Mouse (Mus musculus): ENCODE measurements around the gene Bloc1s6.
A peak's percentile ranks its signal among the peaks of the same experiment; 100 is the strongest.

Gene Bloc1s6

DNA sequence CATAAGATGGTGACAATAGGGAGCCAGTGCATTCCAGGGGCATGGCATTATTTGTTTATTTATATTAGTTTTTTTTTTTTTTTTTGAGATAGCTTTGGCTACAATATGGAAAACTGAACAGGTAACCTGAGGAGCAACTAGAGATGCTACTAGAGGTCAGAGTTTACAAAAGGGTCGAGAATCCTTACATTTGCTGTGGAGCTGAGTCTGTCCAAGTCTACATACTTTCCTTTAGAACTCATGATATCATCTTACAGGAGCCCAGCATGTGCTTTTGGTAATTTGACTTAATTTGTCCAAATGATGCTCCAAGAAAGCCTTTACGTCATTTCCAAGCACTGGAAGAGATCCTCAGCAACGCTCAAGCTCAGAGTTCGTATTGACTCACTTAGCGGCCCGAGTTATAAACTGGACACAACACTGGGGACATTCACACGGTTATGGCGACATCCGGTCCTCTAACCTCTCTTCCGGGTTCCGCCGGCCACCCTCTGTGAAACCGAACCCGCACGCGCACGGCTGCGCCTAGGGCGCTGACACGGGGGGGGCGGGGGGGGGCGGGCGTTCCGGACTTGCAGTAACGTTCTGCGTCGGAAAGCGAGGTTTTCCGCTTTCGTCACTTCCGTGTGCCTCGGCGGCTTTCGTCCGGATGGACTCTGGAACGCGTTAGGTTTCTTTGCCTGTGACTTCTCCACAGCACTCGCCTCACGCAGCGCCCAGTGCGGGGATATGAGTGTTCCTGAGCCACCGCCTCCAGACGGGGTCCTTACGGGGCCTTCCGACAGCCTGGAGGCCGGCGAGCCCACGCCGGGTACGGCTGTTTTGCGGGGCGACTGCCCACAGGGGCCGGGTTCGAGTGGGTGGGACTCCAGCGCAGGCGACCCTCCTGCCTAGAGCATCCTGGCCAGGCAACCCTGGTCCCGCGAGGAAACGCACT is at the start of gene Bloc1s6:
Gene Bloc1s6 (plus strand): TSS at position 610 of the 937 bp plus-strand sequence.
- DNase-seq (ENCODE audit: low spot score), result peak; percentile 90

- no peak for DNase-seq (ENCODE audit: low spot score)
Observed at GRCm38 (mm10) chr2:122697526-122697925, 40.8 kb upstream of the Bloc1s6 start.

DNA sequence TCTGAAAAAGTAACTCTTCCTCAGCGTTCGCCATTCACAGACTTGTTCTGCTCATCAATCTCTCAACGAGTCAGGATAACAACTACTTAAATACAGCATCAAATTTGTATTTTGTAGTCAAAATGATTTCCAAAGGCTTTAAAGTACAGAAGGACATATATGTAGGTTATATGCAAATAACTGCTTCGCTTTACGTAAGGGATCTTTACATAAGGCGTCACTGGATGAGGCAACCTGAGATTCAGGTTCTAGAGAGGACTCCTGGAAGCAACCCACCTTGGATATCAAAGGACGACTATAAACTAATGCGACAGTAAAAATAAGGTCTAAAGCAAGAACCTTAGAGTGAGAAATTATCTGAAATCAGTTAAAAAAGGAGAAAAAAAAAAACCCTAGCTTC is 37.3 kb upstream of the Bloc1s6 start:
- DNase-seq (ENCODE audit: low spot score), result no peak

DNA sequence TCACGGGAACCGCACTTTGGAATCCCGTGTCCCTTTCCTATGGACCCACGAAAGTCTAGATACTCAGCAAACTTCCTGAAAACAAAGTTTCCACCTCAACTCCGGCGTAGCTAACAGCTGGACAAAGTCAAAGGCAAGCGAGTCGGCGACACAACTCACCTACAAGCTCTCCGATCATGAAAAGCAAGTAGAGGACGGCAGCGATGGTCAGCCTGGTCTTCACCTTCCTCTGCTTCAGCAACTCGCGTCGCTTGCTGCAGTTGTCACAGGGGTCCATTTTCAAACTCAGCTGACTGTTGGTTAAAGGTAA is 36.5 kb upstream of the Bloc1s6 start:
- no peak for DNase-seq (ENCODE audit: low spot score)

DNA sequence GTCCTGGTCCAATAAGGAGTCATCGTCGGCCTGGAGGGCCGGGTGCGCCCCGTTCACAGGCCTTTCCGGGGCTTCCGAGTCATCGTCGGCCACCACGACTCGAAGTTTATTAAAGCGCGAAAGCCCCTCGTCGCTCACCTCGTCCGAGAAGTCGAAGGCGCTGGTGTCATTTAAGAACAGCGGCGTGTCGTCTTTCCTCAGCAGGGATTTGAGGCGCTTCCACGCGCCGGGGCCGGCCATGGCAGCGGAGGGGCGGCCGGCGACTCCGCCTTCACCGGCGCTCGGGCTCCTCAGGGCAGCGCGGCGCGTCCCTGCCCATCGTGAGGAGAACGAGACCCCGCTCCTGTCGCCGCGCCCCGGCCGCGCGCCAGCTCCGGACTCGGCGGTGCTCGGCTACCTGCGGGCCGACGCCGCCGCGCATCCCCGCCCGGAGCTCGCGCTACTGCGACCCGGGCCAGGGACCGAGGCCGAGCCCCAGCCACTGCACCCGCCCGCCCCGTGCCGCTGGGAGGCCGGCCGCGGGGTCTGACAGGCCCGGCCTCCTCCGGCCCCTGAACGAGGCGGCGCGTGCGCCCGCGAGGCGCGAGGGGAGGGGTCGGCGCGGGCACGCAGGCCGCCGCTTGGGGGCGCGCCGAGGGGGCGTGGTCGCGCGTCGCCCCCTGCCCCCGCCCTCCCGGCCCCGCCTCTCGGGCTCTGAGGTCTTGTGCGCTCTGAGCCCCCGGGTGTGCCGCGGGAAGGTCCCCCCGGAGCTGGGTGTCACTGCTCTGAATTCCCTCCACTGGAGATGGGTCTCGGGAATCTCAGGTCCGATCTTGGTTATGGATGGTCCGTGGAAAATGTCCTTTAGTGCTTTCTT is 35.9 kb upstream of the Bloc1s6 start, which contains the start of gene Slc30a4:
Gene Slc30a4 (minus strand): TSS at position 483 of the 856 bp plus-strand sequence.
- DNase-seq (ENCODE audit: low spot score), result peak; percentile 75

DNA sequence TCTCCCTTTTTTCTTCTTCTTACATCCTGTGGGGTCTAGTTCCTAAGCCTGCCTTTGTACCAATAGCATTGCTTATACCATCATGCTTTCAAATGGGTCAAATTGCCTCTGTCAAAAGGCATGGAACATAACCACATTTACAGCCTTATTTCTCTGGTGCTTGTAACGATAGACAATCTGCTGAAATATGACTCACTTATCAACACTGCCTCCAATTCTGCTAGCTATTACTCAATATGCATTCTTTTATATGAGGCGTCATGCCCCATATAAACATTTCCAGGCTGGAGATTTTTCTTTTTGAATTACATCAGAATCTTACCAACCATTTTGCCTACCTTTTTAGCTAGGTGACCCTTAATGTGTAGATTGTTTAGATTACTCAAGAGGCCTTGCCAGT is 33.7 kb upstream of the Bloc1s6 start:
- no peak for DNase-seq (ENCODE audit: low spot score)

DNA sequence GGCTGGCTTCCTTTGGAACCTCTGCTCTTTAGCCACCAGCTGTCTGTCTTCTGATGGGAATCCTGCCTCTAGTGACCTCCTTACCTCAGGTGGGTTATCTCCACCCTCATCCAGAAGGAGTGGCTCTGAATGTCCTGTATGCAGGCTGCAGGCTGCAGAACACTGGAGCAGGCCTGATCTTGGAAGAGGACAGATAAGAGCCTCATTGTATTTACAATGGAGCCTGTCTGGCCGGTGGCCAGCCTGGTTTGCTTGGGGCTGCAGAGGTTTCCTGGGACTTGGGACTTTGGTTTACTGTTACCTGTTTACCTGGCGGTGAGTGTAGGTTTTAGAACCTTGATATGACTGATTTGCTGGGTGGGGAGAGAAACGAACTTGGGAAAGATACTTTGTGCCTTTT is 30.2 kb upstream of the Bloc1s6 start:
- DNase-seq (ENCODE audit: low spot score), result peak; percentile 64

DNA sequence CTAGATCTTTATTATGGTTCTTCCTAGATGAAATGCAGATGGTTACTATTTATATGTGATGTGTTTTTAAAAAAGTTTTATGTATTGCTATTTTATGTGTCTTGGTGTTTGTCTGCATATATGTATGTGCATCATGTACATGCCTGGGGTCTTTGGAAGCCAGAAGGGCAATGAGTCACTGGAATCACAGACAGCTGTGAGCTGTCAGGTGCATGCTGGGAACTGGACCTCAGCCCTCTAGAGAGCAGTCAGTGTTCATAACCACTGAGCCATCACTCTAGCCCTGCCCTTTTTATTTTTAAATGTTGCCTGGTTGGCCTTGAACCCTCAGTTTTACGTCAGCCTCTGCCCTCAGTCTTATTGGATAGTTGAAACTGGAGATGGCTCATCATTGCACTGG is 29.1 kb upstream of the Bloc1s6 start:
- no peak for DNase-seq (ENCODE audit: low spot score)

- DNase-seq (ENCODE audit: low spot score), result no peak
Observed at GRCm38 (mm10) chr2:122711911-122712310, 26.4 kb upstream of the Bloc1s6 start.

- no peak for DNase-seq (ENCODE audit: low spot score)
Observed at GRCm38 (mm10) chr2:122712848-122713247, 25.5 kb upstream of the Bloc1s6 start.

GRCm38 (mm10) chr2:122715148-122715692 is 23.1 kb upstream of the Bloc1s6 start:
- no peak for DNase-seq (ENCODE audit: low spot score)

GRCm38 (mm10) chr2:122716301-122716842 is 21.9 kb upstream of the Bloc1s6 start:
- no peak for DNase-seq (ENCODE audit: low spot score)

DNA sequence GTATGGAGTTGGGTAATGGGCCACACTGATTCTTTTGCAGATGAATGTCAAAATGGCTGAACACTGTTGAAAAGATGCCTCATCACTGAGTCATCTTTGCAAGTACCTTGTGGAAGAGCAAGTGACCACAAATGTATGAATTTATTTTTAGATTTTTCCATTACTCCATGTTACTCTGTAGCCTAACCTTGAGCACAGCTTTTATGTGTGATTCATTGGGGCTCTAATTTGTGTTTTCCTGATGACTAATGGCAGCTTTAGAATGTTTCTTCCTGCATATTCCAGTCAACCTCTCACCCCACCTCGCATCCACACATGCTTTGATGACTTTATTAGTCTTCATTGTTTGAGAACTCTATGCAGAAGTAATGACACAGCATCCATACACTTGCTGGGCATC is 19.1 kb upstream of the Bloc1s6 start:
- DNase-seq (ENCODE audit: low spot score), result no peak

DNA sequence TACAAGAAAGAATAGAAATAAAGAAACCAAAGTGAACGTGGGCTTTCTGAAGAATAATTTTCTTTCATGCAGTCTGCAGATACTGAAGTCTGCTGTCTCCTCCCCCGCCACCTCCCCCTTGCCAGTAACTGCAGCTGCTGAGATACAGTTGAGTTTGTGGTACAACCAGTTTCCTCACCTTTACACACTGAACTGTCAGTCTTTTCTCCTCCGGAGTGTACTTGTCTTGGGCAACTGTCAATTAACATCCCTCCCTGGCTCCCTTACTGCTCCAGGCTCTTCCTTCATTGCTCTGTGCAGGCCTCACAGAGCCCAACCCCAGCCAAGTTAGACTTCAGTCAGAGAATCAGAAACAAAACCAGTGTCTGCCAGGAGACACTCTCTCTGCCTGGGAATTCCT is 17.7 kb upstream of the Bloc1s6 start:
- DNase-seq (ENCODE audit: low spot score), result no peak

DNA sequence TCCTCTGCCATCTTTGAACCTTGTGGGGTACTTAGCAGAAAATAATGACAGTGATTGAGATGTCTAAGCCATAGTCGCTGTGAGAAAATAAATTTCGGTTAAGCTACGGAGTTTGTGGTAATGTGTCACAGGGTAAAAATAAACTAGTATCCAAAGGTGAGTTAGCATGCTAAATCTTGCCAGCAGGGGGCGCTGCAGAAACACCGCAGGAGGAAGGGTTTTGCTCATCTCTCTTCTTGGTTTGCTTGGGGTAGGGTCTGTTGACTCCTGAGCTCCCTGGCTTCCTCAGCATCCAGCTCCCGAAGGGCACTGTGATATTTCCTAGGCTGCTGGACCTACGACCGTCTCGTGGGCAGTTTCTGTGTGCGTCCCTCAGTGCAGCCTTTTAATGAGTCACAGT is 12.7 kb upstream of the Bloc1s6 start:
- DNase-seq (ENCODE audit: low spot score), result peak; percentile 39

DNA sequence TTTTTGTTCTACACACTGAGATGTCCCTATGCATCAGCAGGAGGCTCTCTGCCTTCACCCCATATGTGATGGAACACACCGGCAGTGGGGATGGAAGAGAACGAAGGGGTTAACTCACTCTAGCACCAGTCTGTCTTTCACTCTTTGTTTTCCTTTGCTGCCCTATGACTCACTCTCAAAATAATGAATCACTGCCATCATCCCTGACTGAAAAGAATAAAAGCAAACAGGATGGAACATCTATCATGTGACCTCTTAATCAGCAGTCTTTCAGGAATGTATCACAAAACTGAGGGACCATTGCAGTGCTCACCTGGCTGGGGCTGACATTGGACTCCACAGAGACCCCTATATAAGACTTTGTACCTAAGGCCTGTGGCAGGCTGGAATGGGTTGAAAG is 6.8 kb upstream of the Bloc1s6 start:
- DNase-seq (ENCODE audit: low spot score), result peak; percentile 12

DNA sequence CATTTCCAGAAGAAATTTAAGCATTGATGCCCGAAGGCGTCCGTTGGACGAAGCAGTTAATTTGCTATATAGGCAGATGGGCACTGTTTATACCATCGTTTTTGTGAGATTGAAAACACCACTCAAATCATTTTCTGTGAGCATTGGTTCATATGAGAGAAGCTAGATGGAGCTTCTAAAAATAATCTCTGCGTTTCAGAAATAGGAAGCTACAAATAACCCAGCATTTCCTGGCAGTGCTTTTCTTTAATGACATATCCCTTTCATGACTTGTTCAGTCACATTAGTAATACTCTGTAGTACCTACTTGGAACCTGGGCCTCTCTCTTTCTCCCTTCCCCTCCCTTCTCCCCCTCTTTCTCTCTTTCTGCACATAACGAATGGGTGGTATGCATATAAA is 720 bp downstream of the Bloc1s6 start:
- DNase-seq (ENCODE audit: low spot score), result no peak

DNA sequence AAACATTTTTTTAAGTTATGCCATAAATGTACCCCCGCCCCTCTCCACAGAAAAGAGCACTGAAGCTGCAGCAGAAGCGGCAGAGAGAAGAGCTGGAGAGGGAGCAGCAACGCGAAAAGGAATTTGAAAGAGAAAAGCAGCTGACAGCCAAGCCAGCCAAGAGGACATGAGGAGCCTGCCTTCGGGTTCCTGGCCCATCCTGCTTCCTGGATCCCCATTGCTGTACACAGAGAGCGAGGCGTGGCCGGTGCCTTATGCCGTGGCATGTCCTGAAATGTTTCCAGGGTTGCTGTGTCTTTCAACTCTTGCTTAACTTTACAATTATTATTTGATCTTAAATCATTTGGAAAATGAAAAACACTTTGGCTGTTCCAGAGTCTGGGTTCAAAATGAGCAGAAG is 8.2 kb downstream of the Bloc1s6 start:
- peak; percentile 10 for DNase-seq (ENCODE audit: low spot score)

DNA sequence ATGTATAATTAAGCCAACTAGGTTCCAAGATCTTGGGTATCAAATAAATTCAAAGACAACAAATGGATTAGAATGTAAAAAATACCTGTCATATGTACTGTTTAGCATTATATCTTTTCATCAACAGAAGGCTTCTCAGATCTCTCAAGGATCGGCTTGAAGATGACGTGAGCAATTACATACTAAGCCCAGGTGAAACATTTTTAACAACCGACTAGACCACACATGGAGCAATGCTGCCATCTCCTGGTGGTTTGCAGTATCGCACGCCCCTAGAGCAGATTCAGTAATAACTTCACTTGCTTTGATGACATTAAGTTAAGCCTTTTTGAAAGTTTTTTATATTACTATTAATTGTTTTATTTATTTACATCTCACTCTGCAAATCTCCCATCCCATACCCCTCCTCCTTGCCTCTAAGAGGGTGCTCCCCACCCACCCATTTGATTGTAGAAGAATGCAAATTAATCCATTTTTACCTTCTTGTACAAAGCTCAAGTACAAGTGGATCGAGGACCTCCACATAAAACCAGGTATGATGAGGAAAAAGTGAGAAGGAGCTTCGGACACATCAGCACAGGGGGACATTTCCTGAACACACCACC is 15.5 kb downstream of the Bloc1s6 start:
- DNase-seq (ENCODE audit: low spot score), result peak; percentile 54

- DNase-seq (ENCODE audit: low spot score), result no peak
Observed at GRCm38 (mm10) chr2:122759791-122760190, 21.5 kb downstream of the Bloc1s6 start.

DNA sequence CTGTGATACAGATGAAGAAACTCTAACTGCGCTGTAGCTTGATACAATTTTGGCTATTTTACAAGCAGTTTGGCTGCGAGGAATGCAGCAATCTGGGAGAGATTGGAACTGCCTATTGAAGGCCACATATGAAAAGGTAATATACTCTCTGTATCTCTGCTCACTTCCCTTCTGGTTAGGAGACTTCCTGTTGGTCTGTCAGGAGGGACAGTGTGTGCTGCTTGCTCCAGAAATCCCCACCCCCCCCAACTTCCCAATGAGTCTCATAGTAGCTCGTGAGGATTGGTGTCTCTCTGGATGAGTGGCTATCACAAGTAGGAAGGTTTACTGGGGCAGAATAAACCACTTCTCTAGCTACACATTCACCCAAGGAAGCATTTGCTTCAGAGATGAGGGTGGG is 24.7 kb downstream of the Bloc1s6 start:
- no peak for DNase-seq (ENCODE audit: low spot score)

DNA sequence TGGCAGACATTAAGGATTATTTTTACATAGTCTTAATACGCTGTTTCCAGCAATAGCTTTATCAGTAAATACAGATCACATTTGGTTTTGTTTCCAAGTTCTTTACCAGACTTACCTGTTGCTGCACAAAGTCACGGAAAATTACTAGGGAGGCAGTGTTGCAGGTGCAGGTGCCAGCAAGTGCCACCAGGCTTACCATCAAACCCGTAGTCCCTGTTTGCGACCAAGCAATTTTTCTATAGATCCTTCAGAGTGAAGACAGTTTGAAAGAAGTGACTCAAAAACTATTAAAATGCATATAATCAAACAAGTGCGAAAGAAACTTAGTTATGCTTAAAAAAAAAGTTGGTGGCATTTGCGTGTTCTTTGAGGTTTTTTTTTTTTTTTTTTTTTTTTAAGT is 26.2 kb downstream of the Bloc1s6 start:
- no peak for DNase-seq (ENCODE audit: low spot score)

Data from urinary bladder, postnatal 14 days (tissue).